Mouse (Mus musculus): Measurements from ENCODE around the gene Gmpr. TPM values are rescaled to one million over a fixed set of nuclear protein-coding genes. Genes with fewer than 3 reads are reported as not detected.
A peak's percentile ranks its signal among the peaks of the same experiment; 100 is the strongest.

Gmpr gene
- total RNA-seq, 2 experiments from 2014 or later, result 180 to 190 TPM

- DNase-seq (ENCODE audit: low spot score), result no peak
These were observed 30.8 kb downstream of the Gmpr start for GRCm38 (mm10) chr13:45538091-45538490.

- DNase-seq (ENCODE audit: low spot score), result peak; percentile 77
These were observed 31.4 kb downstream of the Gmpr start for GRCm38 (mm10) chr13:45538532-45539204.

- DNase-seq (ENCODE audit: low spot score), result peak; percentile 83
These were observed 31.9 kb downstream of the Gmpr start for GRCm38 (mm10) chr13:45539205-45539568.

- DNase-seq (ENCODE audit: low spot score), result no peak
These were observed 38.7 kb downstream of the Gmpr start for GRCm38 (mm10) chr13:45545974-45546373.

- no peak for DNase-seq (ENCODE audit: low spot score)
These were observed 39.7 kb downstream of the Gmpr start for GRCm38 (mm10) chr13:45546946-45547345.

GRCm38 (mm10) chr13:45547549-45547948 is 40.3 kb downstream of the Gmpr start:
- no peak for DNase-seq (ENCODE audit: low spot score)

GRCm38 (mm10) chr13:45553674-45554073 is 46.4 kb downstream of the Gmpr start:
- no peak for DNase-seq (ENCODE audit: low spot score)

- DNase-seq (ENCODE audit: low spot score), result no peak
These were observed 51.1 kb downstream of the Gmpr start for GRCm38 (mm10) chr13:45558367-45558766.

- no peak for DNase-seq (ENCODE audit: low spot score)
These were observed 52.0 kb downstream of the Gmpr start for GRCm38 (mm10) chr13:45559258-45559657.

- DNase-seq (ENCODE audit: low spot score), result no peak
These were observed 53.3 kb downstream of the Gmpr start for GRCm38 (mm10) chr13:45560543-45560942.

- peak; percentile 37 for DNase-seq (ENCODE audit: low spot score)
These were observed 54.8 kb downstream of the Gmpr start for GRCm38 (mm10) chr13:45562011-45562410.

GRCm38 (mm10) chr13:45564946-45565345 is 57.7 kb downstream of the Gmpr start:
- no peak for DNase-seq (ENCODE audit: low spot score)

GRCm38 (mm10) chr13:45569932-45570331 is 62.7 kb downstream of the Gmpr start:
- DNase-seq (ENCODE audit: low spot score), result no peak

- DNase-seq (ENCODE audit: low spot score), result peak; percentile 74
These were observed 64.6 kb downstream of the Gmpr start for GRCm38 (mm10) chr13:45571795-45572262.

GRCm38 (mm10) chr13:45572768-45573167 is 65.5 kb downstream of the Gmpr start:
- peak; percentile 54 for DNase-seq (ENCODE audit: low spot score)

- DNase-seq (ENCODE audit: low spot score), result peak; percentile 83
These were observed 68.9 kb downstream of the Gmpr start for GRCm38 (mm10) chr13:45576185-45576584.

GRCm38 (mm10) chr13:45577366-45577765 is 70.1 kb downstream of the Gmpr start:
- DNase-seq (ENCODE audit: low spot score), result no peak

GRCm38 (mm10) chr13:45577784-45578183 is 70.5 kb downstream of the Gmpr start:
- no peak for DNase-seq (ENCODE audit: low spot score)

- no peak for DNase-seq (ENCODE audit: low spot score)
These were observed 72.5 kb downstream of the Gmpr start for GRCm38 (mm10) chr13:45579751-45580150.

GRCm38 (mm10) chr13:45582294-45582693 is 75.0 kb downstream of the Gmpr start:
- no peak for DNase-seq (ENCODE audit: low spot score)

GRCm38 (mm10) chr13:45583061-45583460 is 75.8 kb downstream of the Gmpr start:
- DNase-seq (ENCODE audit: low spot score), result no peak

GRCm38 (mm10) chr13:45590898-45591297 is 83.7 kb downstream of the Gmpr start:
- no peak for DNase-seq (ENCODE audit: low spot score)

GRCm38 (mm10) chr13:45593914-45594313 is 86.7 kb downstream of the Gmpr start:
- DNase-seq (ENCODE audit: low spot score), result no peak

- no peak for DNase-seq (ENCODE audit: low spot score)
These were observed 88.2 kb downstream of the Gmpr start for GRCm38 (mm10) chr13:45595416-45595815.
